Mouse (Mus musculus) E14TG2a.4 (cell line): ENCODE results near the gene Nudt3.

Experiments used
- H3K27me3 ChIP-seq: 2 replicates; pipeline ENCODE4 v1.6.1; 2014; ENCODE audit warnings: low read length, control low read depth; ENCODE audit not compliant: insufficient read depth
- H3K36me3 ChIP-seq: 2 replicates; pipeline ENCODE4 v1.6.1; 2014; ENCODE audit warnings: low read length, control low read depth; ENCODE audit not compliant: insufficient read depth
- H3K4me1 ChIP-seq: replicated peaks from 2 replicates; pipeline ENCODE4 v1.6.1; 2014; ENCODE audit warnings: low read depth, low read length, control low read depth
- H3K4me3 ChIP-seq: replicated peaks from 2 replicates; pipeline ENCODE4 v1.5.1; 2014; ENCODE audit warnings: mild to moderate bottlenecking, low read length
- H3K9me3 ChIP-seq: 2 replicates; pipeline ENCODE4 v1.6.1; 2014; ENCODE audit warnings: low read length, control low read depth
- CTCF ChIP-seq: conservative IDR thresholded peaks from 2 replicates; pipeline ENCODE4 v1.5.1; 2014; ENCODE audit warnings: low read length
- NANOG ChIP-seq: IDR thresholded peaks from 2 replicates; pipeline ENCODE4 v1.6.1; 2014; ENCODE audit warnings: borderline replicate concordance, low read length, mixed read lengths
- POU5F1 ChIP-seq: IDR thresholded peaks from 2 replicates; pipeline ENCODE4 v1.6.1; 2014; ENCODE audit warnings: low read length, borderline replicate concordance

The Nudt3 gene

GRCm38 (mm10) chr17:27626681-27627080 is 3.4 kb upstream of the Nudt3 start:
- TF ChIP-seq CTCF (no peak), NANOG (no peak), POU5F1 (no peak)

GRCm38 (mm10) chr17:27625455-27626251 is 2.4 kb upstream of the Nudt3 start:
- peaks cover 25% of the 10 kb centered on the region for H3K36me3 ChIP-seq
- peaks cover 74% of the 10 kb centered on the region for H3K4me1 ChIP-seq
- H3K4me3 ChIP-seq: no peak overlapping the region
- H3K9me3 ChIP-seq: no peaks in the 10 kb centered on the region
- no peaks in the 10 kb centered on the region for H3K27me3 ChIP-seq
- TF ChIP-seq NANOG: no peak
- TF ChIP-seq CTCF: no peak
- no peak for TF ChIP-seq POU5F1

More at GRCm38 (mm10) chr17:27626681-27627080, 3.4 kb upstream of the Nudt3 start:
- Histone ChIP-seq H3K4me1 (peaks cover 74% of the 10 kb centered on the region), H3K9me3 (no peaks in the 10 kb centered on the region), H3K4me3 (0 out of 2 replicates have a peak overlapping the region, but pooled peaks have one; percentile 2), H3K27me3 (no peaks in the 10 kb centered on the region), H3K36me3 (peaks cover 28% of the 10 kb centered on the region)

GRCm38 (mm10) chr17:27622611-27623359 is 510 bp downstream of the Nudt3 start:
- H3K27me3 ChIP-seq: no peaks in the 10 kb centered on the region
- TF ChIP-seq CTCF (no peak), POU5F1 (no peak), NANOG (no peak)
- no peaks in the 10 kb centered on the region for H3K9me3 ChIP-seq
- H3K4me3 ChIP-seq: peak overlapping the region; percentile 92
- peaks cover 26% of the 10 kb centered on the region for H3K36me3 ChIP-seq
- H3K4me1 ChIP-seq: peaks cover 82% of the 10 kb centered on the region

GRCm38 (mm10) chr17:27621705-27622531 is 1.4 kb downstream of the Nudt3 start:
- H3K9me3 ChIP-seq: no peaks in the 10 kb centered on the region
- H3K4me3 ChIP-seq: peak overlapping the region; percentile 92
- H3K36me3 ChIP-seq: peaks cover 31% of the 10 kb centered on the region
- peaks cover 84% of the 10 kb centered on the region for H3K4me1 ChIP-seq
- no peak for TF ChIP-seq POU5F1
- no peak for TF ChIP-seq CTCF
- no peak for TF ChIP-seq NANOG
- H3K27me3 ChIP-seq: no peaks in the 10 kb centered on the region

GRCm38 (mm10) chr17:27621161-27621560 is 2.1 kb downstream of the Nudt3 start:
- TF ChIP-seq CTCF (no peak), NANOG (no peak), POU5F1 (no peak)
- Histone ChIP-seq H3K9me3 (no peaks in the 10 kb centered on the region), H3K27me3 (no peaks in the 10 kb centered on the region), H3K4me3 (peak overlapping the region; percentile 92), H3K4me1 (peaks cover 85% of the 10 kb centered on the region), H3K36me3 (peaks cover 36% of the 10 kb centered on the region)

- no peaks in the 10 kb centered on the region for H3K9me3 ChIP-seq
- TF ChIP-seq CTCF (no peak), POU5F1 (no peak), NANOG (no peak)
Measured at GRCm38 (mm10) chr17:27615388-27615787, 7.9 kb downstream of the Nudt3 start.

GRCm38 (mm10) chr17:27613016-27613415 is 10.3 kb downstream of the Nudt3 start:
- Histone ChIP-seq H3K9me3 (no peaks in the 10 kb centered on the region), H3K36me3 (peaks cover 81% of the 10 kb centered on the region), H3K27me3 (no peaks in the 10 kb centered on the region), H3K4me1 (peaks cover 96% of the 10 kb centered on the region), H3K4me3 (no peak overlapping the region)
- TF ChIP-seq CTCF (no peak), POU5F1 (no peak), NANOG (no peak)

More at GRCm38 (mm10) chr17:27615388-27615787, 7.9 kb downstream of the Nudt3 start:
- Histone ChIP-seq H3K4me3 (no peak overlapping the region), H3K4me1 (peaks cover 95% of the 10 kb centered on the region), H3K36me3 (peaks cover 74% of the 10 kb centered on the region), H3K27me3 (no peaks in the 10 kb centered on the region)
